Mouse (Mus musculus) C2C12 (cell line): Measurements from ENCODE around the gene Hmmr.

ENCODE experiments used
- CEBPB ChIP-seq: IDR thresholded peaks from one replicate; pipeline ENCODE4 v1.6.1; 2011; ENCODE audit warnings: low read depth, mild to moderate bottlenecking, control low read depth, moderate library complexity
- CTCF ChIP-seq: IDR thresholded peaks from one replicate; pipeline ENCODE4 v1.5.1; 2011; ENCODE audit not compliant: control insufficient read depth, insufficient read depth, insufficient read length
- MYOG ChIP-seq: IDR thresholded peaks from one replicate; pipeline ENCODE4 v1.6.1; 2011; ENCODE audit not compliant: control insufficient read depth, insufficient read length; ENCODE audit errors: extremely low read depth

GRCm38 (mm10) chr11:40682456-40682855 lies 50.8 kb downstream of the Hmmr start:
- TF ChIP-seq CTCF: no peak
- TF ChIP-seq CEBPB: no peak
- TF ChIP-seq MYOG: no peak
